Mouse (Mus musculus) forebrain, embryonic 12.5 days (tissue): Measurements from ENCODE around the gene Qsox2. TPM values are rescaled to one million over a fixed set of nuclear protein-coding genes. Genes with fewer than 3 reads are reported as not detected.

ENCODE experiments used
- ATAC-seq: fragments of 200-750 bp; cut with Nextera tagmentation; 2 replicates; pipeline ENCODE4 v1.8.0; 2017; ENCODE audit warnings: moderate TSS enrichment; ENCODE audit not compliant: low FRiP score
- H3K27ac ChIP-seq: fragments of 300-500 bp; sonication (generic); 2 replicates; pipeline ENCODE4 v1.5.1; 2016; ENCODE audit warnings: mild to moderate bottlenecking
- H3K27me3 ChIP-seq: fragments of 300-500 bp; sonication (generic); 2 replicates; pipeline ENCODE4 v1.6.1; 2016; ENCODE audit warnings: mild to moderate bottlenecking
- H3K36me3 ChIP-seq: fragments of 300-500 bp; sonication (generic); replicated peaks from 2 replicates; pipeline ENCODE4 v1.6.1; 2016; ENCODE audit warnings: mild to moderate bottlenecking
- H3K4me1 ChIP-seq: fragments of 300-500 bp; sonication (generic); 2 replicates; pipeline ENCODE4 v1.6.1; 2016
- H3K4me2 ChIP-seq: fragments of 300-500 bp; sonication (generic); 2 replicates; pipeline ENCODE4 v1.6.1; 2016; ENCODE audit warnings: mild to moderate bottlenecking, moderate library complexity
- H3K4me3 ChIP-seq: fragments of 300-500 bp; sonication (generic); replicated peaks from 2 replicates; pipeline ENCODE4 v1.5.1; 2016; ENCODE audit warnings: mild to moderate bottlenecking
- H3K9ac ChIP-seq: fragments of 300-500 bp; sonication (generic); 2 replicates; pipeline ENCODE4 v1.6.1; 2016; ENCODE audit warnings: mild to moderate bottlenecking
- H3K9me3 ChIP-seq: fragments of 300-500 bp; sonication (generic); 2 replicates; pipeline ENCODE4 v1.6.1; 2016
- WGBS: fragments of 180-500 bp; shearing (Covaris S2); methylation state at CpG from one replicate; pipeline ENCODE4 v1.1.7; 2016; 5-methylcytosine and 5-hydroxymethylcytosine counted together
- polyA plus RNA-seq: library from polyadenylated mRNA; unstranded; fragments of >200 nt; fragmentation: Nextera tagmentation; extraction: Ambion mirVana; gene quantifications from 2 replicates; pipeline ENCODE4 v1.2.1, GENCODE M21; 2016

Qsox2 gene
- 20.0 and 21.4 TPM in 2 replicates for polyA plus RNA-seq

DNA sequence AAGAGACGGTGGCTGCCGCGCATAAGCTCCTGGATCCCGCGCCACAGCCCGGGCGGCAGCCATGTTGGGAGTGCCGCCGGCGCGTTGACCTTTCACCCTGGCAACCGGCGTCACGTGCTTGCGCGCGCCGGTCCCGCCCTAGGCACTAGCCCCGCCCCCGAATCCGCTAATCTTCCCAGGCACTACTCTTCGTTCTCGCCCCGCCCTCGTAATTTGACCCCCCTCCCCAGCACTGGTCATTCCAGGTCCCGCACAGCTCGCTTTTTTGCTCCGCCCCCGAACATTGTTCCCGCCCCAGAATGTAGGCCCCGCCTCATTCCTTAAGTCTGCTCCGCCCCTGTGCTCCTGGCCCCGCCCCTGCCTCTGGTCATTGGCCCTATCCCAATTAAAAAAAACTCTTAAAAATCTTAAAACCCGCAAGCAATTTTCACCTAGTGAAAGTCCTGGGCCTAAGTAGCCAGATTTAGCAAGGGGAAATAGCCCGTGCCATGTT is at the start of gene Qsox2:
TSS of gene Qsox2 (minus strand) at position 236 of the 493 bp plus-strand sequence.
- peak within 1 kb of the TSS; percentile 73 for H3K4me3 ChIP-seq
- H3K9me3 ChIP-seq: no peaks in the 10 kb centered on the region
- peak within 1 kb of the TSS; percentile 74 for H3K27ac ChIP-seq

GRCm38 (mm10) chr2:26286391-26286790 is 49.1 kb upstream of the Qsox2 start:
- Histone ChIP-seq H3K4me3 (no peak overlapping the region), H3K4me2 (no peak overlapping the region), H3K9ac (no peak overlapping the region), H3K9me3 (no peaks in the 10 kb centered on the region), H3K27ac (no peak overlapping the region), H3K36me3 (no peaks in the 10 kb centered on the region), H3K4me1 (no peaks in the 10 kb centered on the region), H3K27me3 (no peaks in the 10 kb centered on the region)
- no peak for ATAC-seq
- 82% methylated on average over 7 of the region's 7 CpGs for WGBS

More for the DNA sequence above, at the start of gene Qsox2:
- ATAC-seq: peak; percentile 91
- H3K4me1 ChIP-seq: peaks cover 12% of the 10 kb centered on the region
- H3K4me2 ChIP-seq: peak within 1 kb of the TSS; percentile 85
- H3K27me3 ChIP-seq: no peaks in the 10 kb centered on the region
- H3K36me3 ChIP-seq: 0 out of 2 replicates have a peak, but pooled peaks cover under 1% of the 10 kb centered on the region
- WGBS: 2% methylated on average over 36 of the region's 36 CpGs
- peak within 1 kb of the TSS; percentile 86 for H3K9ac ChIP-seq

GRCm38 (mm10) chr2:26285804-26286203 is 48.5 kb upstream of the Qsox2 start:
- Histone ChIP-seq H3K4me1 (no peaks in the 10 kb centered on the region), H3K4me3 (no peak overlapping the region), H3K27me3 (no peaks in the 10 kb centered on the region), H3K4me2 (no peak overlapping the region), H3K9me3 (no peaks in the 10 kb centered on the region), H3K27ac (no peak overlapping the region), H3K9ac (no peak overlapping the region), H3K36me3 (no peaks in the 10 kb centered on the region)
- 74% methylated on average over 7 of the region's 7 CpGs for WGBS
- no peak for ATAC-seq

GRCm38 (mm10) chr2:26280594-26280993 is 43.3 kb upstream of the Qsox2 start:
- H3K4me3 ChIP-seq: no peak overlapping the region
- no peak for ATAC-seq
- no peak overlapping the region for H3K4me2 ChIP-seq
- H3K9ac ChIP-seq: no peak overlapping the region
- no peak overlapping the region for H3K27ac ChIP-seq
- no peaks in the 10 kb centered on the region for H3K27me3 ChIP-seq
- no peaks in the 10 kb centered on the region for H3K9me3 ChIP-seq
- no peaks in the 10 kb centered on the region for H3K36me3 ChIP-seq
- WGBS: 72% methylated on average over 11 of the region's 11 CpGs
- no peaks in the 10 kb centered on the region for H3K4me1 ChIP-seq

DNA sequence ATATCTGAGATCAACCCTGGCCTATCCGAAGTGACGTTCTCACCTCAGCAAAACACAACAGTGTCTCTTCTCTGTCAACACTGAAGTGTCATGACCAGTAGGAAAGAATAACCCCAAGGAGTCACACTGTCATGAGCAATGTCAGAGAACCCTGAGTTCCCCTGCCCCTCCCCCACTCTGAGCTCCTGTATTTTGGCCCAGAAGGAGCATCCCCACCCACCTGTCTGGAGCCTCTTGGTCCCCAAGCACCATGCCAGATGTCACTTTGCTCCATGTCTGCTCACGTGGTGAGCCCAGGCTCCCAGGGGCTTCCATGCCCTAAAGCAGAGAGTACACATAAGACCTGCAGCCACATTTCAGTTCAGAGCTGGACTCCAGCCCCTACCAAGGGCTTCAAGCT is 42.4 kb upstream of the Qsox2 start:
- no peak overlapping the region for H3K27ac ChIP-seq
- peaks cover 2% of the 10 kb centered on the region; the same call in 1 of the 2 replicates for H3K4me1 ChIP-seq
- H3K4me3 ChIP-seq: no peak overlapping the region
- no peak overlapping the region for H3K9ac ChIP-seq
- ATAC-seq: no peak
- H3K4me2 ChIP-seq: no peak overlapping the region
- H3K36me3 ChIP-seq: no peaks in the 10 kb centered on the region
- 86% methylated on average over 3 of the region's 3 CpGs for WGBS
- no peaks in the 10 kb centered on the region for H3K9me3 ChIP-seq
- no peaks in the 10 kb centered on the region for H3K27me3 ChIP-seq

DNA sequence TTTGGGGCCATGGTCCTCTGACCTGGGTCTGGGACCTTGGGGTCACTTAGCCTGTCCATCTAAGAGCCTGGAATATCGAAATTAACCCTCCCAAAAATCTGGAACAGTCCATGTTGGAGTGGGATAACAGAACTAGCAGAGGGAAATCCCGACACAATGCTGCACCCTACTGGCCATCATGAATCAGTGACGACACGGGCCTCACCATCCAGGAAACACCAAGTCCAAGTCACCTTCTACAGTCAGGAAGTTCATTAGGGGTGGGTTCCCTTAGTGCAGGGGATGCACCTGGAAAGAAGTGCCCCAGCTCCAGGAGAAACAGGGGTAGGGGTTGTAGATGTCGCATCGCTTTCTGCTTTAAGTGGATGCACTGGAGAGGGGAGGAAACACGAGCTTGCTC is 36.3 kb upstream of the Qsox2 start:
- no peak overlapping the region for H3K4me3 ChIP-seq
- peak; percentile 39; the same call in 1 of the 2 replicates for ATAC-seq
- H3K4me1 ChIP-seq: peaks cover 7% of the 10 kb centered on the region; the same call in 1 of the 2 replicates
- no peak overlapping the region for H3K4me2 ChIP-seq
- no peaks in the 10 kb centered on the region for H3K27me3 ChIP-seq
- no peak overlapping the region for H3K27ac ChIP-seq
- H3K36me3 ChIP-seq: no peaks in the 10 kb centered on the region
- H3K9me3 ChIP-seq: no peaks in the 10 kb centered on the region
- H3K9ac ChIP-seq: no peak overlapping the region
- WGBS: 24% methylated on average over 7 of the region's 7 CpGs

GRCm38 (mm10) chr2:26268216-26268615 is 30.9 kb upstream of the Qsox2 start:
- Histone ChIP-seq H3K4me3 (no peak overlapping the region), H3K4me2 (no peak overlapping the region), H3K27me3 (no peaks in the 10 kb centered on the region), H3K27ac (no peak overlapping the region), H3K9ac (no peak overlapping the region), H3K36me3 (no peaks in the 10 kb centered on the region), H3K9me3 (no peaks in the 10 kb centered on the region), H3K4me1 (no peaks in the 10 kb centered on the region)
- WGBS: 61% methylated on average over 3 of the region's 3 CpGs
- ATAC-seq: no peak

GRCm38 (mm10) chr2:26266066-26266742 is 28.9 kb upstream of the Qsox2 start:
- Histone ChIP-seq H3K4me1 (no peaks in the 10 kb centered on the region), H3K9me3 (no peaks in the 10 kb centered on the region), H3K36me3 (no peaks in the 10 kb centered on the region), H3K27ac (no peak overlapping the region), H3K9ac (no peak overlapping the region), H3K4me2 (no peak overlapping the region), H3K27me3 (no peaks in the 10 kb centered on the region), H3K4me3 (no peak overlapping the region)
- 88% methylated on average over 10 of the region's 10 CpGs for WGBS
- ATAC-seq: no peak

DNA sequence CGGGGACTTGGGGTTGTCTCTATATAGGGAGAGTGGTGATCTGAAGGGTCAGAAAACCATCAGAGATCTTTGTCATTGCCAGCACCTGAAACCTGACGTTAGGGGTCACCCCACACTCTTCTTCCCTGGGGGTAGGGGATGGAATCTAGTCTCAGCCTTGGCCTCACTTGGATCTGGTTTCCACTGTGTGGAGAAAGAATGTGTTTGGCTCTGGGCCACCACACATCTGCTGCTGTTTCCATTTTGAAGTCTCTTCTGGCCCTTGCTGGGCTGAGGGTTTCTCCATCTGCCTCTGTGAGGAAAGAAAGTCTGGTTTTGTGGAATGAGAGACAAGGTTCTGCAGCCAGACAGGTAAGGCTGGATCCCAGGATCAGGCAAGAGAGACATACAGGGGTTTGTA is 27.8 kb upstream of the Qsox2 start:
- H3K9ac ChIP-seq: no peak overlapping the region
- no peaks in the 10 kb centered on the region for H3K9me3 ChIP-seq

DNA sequence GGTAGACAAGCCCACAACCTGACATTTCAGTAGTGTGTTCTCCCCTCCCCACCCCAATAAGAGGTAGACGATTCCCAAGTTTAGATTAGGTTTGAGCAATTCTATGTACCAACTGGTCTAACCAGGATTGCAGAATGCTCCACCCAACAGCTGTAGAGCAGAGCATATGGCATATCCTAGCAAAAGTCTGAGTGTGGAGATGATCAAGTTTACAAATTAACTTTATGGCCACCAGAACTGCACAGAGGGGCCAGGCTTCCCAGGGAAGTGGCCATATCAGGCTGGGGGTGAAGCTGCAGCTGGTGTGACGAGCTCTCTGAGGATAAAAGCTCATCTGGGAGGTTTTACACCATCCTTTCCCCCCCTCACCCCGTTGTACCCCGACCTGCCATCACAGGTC is 27.3 kb upstream of the Qsox2 start:
- no peak overlapping the region for H3K9ac ChIP-seq
- no peak overlapping the region for H3K4me3 ChIP-seq
- H3K9me3 ChIP-seq: no peaks in the 10 kb centered on the region
- no peak for ATAC-seq
- H3K4me1 ChIP-seq: no peaks in the 10 kb centered on the region
- H3K4me2 ChIP-seq: no peak overlapping the region
- 76% methylated on average over 4 of the region's 4 CpGs for WGBS
- no peaks in the 10 kb centered on the region for H3K36me3 ChIP-seq
- no peak overlapping the region for H3K27ac ChIP-seq
- no peaks in the 10 kb centered on the region for H3K27me3 ChIP-seq

More for the DNA sequence above, 27.8 kb upstream of the Qsox2 start:
- H3K27me3 ChIP-seq: no peaks in the 10 kb centered on the region
- no peak for ATAC-seq
- no peaks in the 10 kb centered on the region for H3K4me1 ChIP-seq
- H3K27ac ChIP-seq: no peak overlapping the region
- no peak overlapping the region for H3K4me3 ChIP-seq
- no peaks in the 10 kb centered on the region for H3K36me3 ChIP-seq
- no peak overlapping the region for H3K4me2 ChIP-seq
- WGBS: 82% methylated on average over 2 of the region's 2 CpGs

DNA sequence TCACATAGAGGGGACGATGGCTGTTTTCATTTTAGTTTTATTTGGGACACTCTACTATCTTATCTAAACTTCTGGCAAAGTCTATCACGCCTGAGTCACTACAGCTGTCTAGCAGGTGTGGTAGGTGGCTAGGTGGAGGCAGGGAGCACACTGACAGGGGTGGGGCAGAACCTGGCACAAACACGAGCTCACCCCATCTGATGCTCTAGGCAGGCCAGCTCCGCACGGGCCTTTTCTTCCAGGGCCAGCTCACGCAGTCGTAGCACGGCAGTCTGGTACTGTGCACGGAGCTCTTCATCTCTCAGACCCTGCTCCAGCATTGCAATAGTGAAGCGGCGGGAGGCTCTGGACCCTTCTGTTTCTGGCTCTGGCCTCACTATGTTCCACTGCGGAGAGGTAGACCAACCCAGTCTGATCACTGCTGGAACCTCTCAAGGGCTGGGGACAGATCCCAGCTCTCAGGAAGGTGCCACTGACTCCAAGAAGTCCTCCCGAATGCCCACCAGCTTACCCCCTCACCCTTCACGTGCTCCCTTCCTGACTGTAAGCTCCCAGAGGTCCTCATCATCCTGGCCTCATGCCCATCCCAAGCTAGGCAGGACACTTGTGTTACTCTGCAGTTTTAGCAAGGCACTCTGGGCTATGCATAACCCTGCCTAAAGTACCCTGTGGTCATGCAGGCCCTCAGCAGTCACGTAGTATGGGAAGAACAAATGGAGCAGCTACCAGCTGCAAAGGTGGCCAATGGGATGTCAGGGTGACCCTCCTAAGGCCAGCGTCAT is 20.2 kb upstream of the Qsox2 start:
- WGBS: 86% methylated on average over 16 of the region's 16 CpGs
- no peaks in the 10 kb centered on the region for H3K27me3 ChIP-seq
- no peak overlapping the region for H3K9ac ChIP-seq
- no peak overlapping the region for H3K27ac ChIP-seq
- no peak for ATAC-seq
- no peak overlapping the region for H3K4me2 ChIP-seq
- H3K9me3 ChIP-seq: no peaks in the 10 kb centered on the region
- no peak overlapping the region for H3K4me3 ChIP-seq
- no peaks in the 10 kb centered on the region for H3K4me1 ChIP-seq
- no peaks in the 10 kb centered on the region for H3K36me3 ChIP-seq

DNA sequence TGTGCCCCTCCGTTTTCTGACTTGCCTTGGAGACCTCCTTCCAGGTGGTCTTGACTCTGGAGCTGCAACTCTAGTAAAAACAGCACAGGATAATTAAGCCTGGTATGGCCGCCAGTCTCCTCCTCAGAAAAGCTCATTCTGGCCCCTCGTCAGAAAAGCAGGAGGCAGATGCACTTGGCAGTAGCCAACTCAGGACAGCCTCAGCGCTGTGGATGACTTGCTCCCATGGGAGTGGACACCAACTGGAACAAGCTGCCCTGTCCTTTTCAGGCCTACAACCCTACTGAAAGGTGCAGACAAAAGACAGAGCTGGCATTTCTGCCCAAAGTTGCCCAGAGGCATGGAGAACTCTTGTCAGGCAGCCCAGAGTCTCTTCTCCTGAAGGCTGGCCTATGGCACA is 17.5 kb upstream of the Qsox2 start:
- H3K27me3 ChIP-seq: no peaks in the 10 kb centered on the region
- no peaks in the 10 kb centered on the region for H3K4me1 ChIP-seq
- H3K36me3 ChIP-seq: no peaks in the 10 kb centered on the region
- no peak overlapping the region for H3K27ac ChIP-seq
- H3K9me3 ChIP-seq: no peaks in the 10 kb centered on the region
- H3K4me3 ChIP-seq: no peak overlapping the region
- no peak overlapping the region for H3K4me2 ChIP-seq
- WGBS: 65% methylated on average over 4 of the region's 4 CpGs
- no peak overlapping the region for H3K9ac ChIP-seq
- no peak for ATAC-seq
